Mouse (Mus musculus): ENCODE measurements at regions not wholly inside any gene's neighbourhood (a gene's known extent, or its start where the extent isn't known, plus 50 kb on each side); places are given as distances from the start of the nearest gene placed in this dataset.

GRCm38 (mm10) chr6:18674584-18675250 lies 160.1 kb upstream of the Cttnbp2 start:
- no peak for DNase-seq

GRCm38 (mm10) chr6:18677131-18677530 lies 162.5 kb upstream of the Cttnbp2 start:
- no peak for DNase-seq

GRCm38 (mm10) chr6:18680712-18681111 lies 166.1 kb upstream of the Cttnbp2 start:
- DNase-seq, result no peak

- DNase-seq, result no peak
Measured at GRCm38 (mm10) chr6:18682043-18682442, 166.3 kb upstream of the Lsm8 start.

- no peak for DNase-seq
Measured at GRCm38 (mm10) chr6:18688652-18689348, 159.6 kb upstream of the Lsm8 start.

- DNase-seq, result no peak
Measured at GRCm38 (mm10) chr6:18697536-18697935, 150.8 kb upstream of the Lsm8 start.

GRCm38 (mm10) chr6:18698989-18699728 lies 149.2 kb upstream of the Lsm8 start:
- DNase-seq, result no peak

- DNase-seq, result no peak
Measured at GRCm38 (mm10) chr6:18699729-18700386, 148.5 kb upstream of the Lsm8 start.

- no peak for DNase-seq
Measured at GRCm38 (mm10) chr6:18710763-18711162, 137.6 kb upstream of the Lsm8 start.

GRCm38 (mm10) chr6:18748859-18749258 lies 99.5 kb upstream of the Lsm8 start:
- no peak for DNase-seq

- no peak for DNase-seq
Measured at GRCm38 (mm10) chr6:18764536-18764935, 83.8 kb upstream of the Lsm8 start.

GRCm38 (mm10) chr6:18795390-18795789 lies 53.0 kb upstream of the Lsm8 start:
- no peak for DNase-seq

GRCm38 (mm10) chr6:18795847-18796246 lies 52.5 kb upstream of the Lsm8 start:
- no peak for DNase-seq

GRCm38 (mm10) chr6:18796540-18796939 lies 51.8 kb upstream of the Lsm8 start:
- DNase-seq, result no peak
